Mouse (Mus musculus) thymus, adult 2 months (tissue): ENCODE results near the gene Tjp1.

Source experiments
- CTCF ChIP-seq: fragments of 200-500 bp; IDR thresholded peaks from 2 replicates; pipeline ENCODE4 v1.5.1; 2012; ENCODE audit warnings: mild to moderate bottlenecking, control low read depth, low read length, moderate library complexity, borderline replicate concordance; ENCODE audit not compliant: control insufficient read depth, poor library complexity, insufficient read depth; ENCODE audit errors: extremely low read depth
- POLR2A ChIP-seq: fragments of 200-500 bp; IDR thresholded peaks from 2 replicates; pipeline ENCODE4 v1.6.1; 2012; ENCODE audit warnings: mild to moderate bottlenecking, low read length, control low read depth, moderate library complexity; ENCODE audit not compliant: control insufficient read depth, poor library complexity, insufficient read depth; ENCODE audit errors: extremely low read depth

GRCm38 (mm10) chr7:65461412-65461811, 66.2 kb downstream of the Tjp1 start:
- TF ChIP-seq CTCF (no peak), POLR2A (no peak)
